In genomic region chr3:60499718-60500450, GRCm38 (mm10) we compare ENCODE assay signal across 8 mouse cellular contexts. TPM values are rescaled to one million over a fixed set of nuclear protein-coding genes. Genes with fewer than 3 reads are reported as not detected.
DNase-seq lines count a peak whose midpoint lies in the region; ATAC-seq and TF ChIP-seq lines count a peak whose summit lies in the region.

No protein-coding gene starts in this region.

- peak overlapping the region; percentile 65 for H3ac ChIP-seq in myocyte (ENCODE audit: control insufficient read depth, insufficient read length)

- H3K9me3 ChIP-seq in lung, embryonic 15.5 days, result no peaks in the 10 kb centered on the region
- no peaks in the 10 kb centered on the region for H3K9me3 ChIP-seq in embryonic facial prominence, embryonic 14.5 days (ENCODE audit: control insufficient read depth, low read length)

- H3K27ac ChIP-seq in lung, embryonic 15.5 days, result peak overlapping the region; percentile 100
- peak overlapping the region; percentile 97; the same call in 1 of the 2 replicates for H3K27ac ChIP-seq in embryonic facial prominence, embryonic 14.5 days (replicated peaks; ENCODE audit: low read depth, low read length)

- 40% methylated on average over 7 of the region's 7 CpGs for WGBS in lung, embryonic 15.5 days
- 47% methylated on average over 7 of the region's 7 CpGs for WGBS in embryonic facial prominence, embryonic 14.5 days

- no peak for TF ChIP-seq POLR2A in myocyte (IDR thresholded peaks at IDR 0.05; ENCODE audit: insufficient read length, low read depth)

- no peaks in the 10 kb centered on the region for H3K36me3 ChIP-seq in lung, embryonic 15.5 days
- no peaks in the 10 kb centered on the region for H3K36me3 ChIP-seq in embryonic facial prominence, embryonic 14.5 days (ENCODE audit: control insufficient read depth, insufficient read depth, low read length)
- H3K36me3 ChIP-seq in myocyte (ENCODE audit: control insufficient read depth, insufficient read depth), result no peaks in the 10 kb centered on the region

- H3K4me1 ChIP-seq in lung, embryonic 15.5 days, result peaks cover 38% of the 10 kb centered on the region
- H3K4me1 ChIP-seq in embryonic facial prominence, embryonic 14.5 days (ENCODE audit: control insufficient read depth, insufficient read depth, low read length), result peaks cover 32% of the 10 kb centered on the region

- H3K9ac ChIP-seq in lung, embryonic 15.5 days, result peak overlapping the region; percentile 93
- H3K9ac ChIP-seq in embryonic facial prominence, embryonic 14.5 days (ENCODE audit: low read depth, low read length), result peak overlapping the region; percentile 95

- peaks cover 31% of the 10 kb centered on the region for H3K79me2 ChIP-seq in myocyte (ENCODE audit: control insufficient read depth, insufficient read depth)

- H3K4me3 ChIP-seq in lung, embryonic 15.5 days, result peak overlapping the region; percentile 97
- H3K4me3 ChIP-seq in embryonic facial prominence, embryonic 14.5 days (ENCODE audit: low read depth, low read length), result peak overlapping the region; percentile 93
- peak overlapping the region; percentile 43 for H3K4me3 ChIP-seq in myocyte

- no peak for ATAC-seq in lung, embryonic 15.5 days (ENCODE audit: borderline replicate concordance, extremely low read depth, low FRiP score, low TSS enrichment)
- ATAC-seq in embryonic facial prominence, embryonic 14.5 days (ENCODE audit: low read depth), result no peak

- H3K4me2 ChIP-seq in lung, embryonic 15.5 days, result peak overlapping the region; percentile 64
- H3K4me2 ChIP-seq in embryonic facial prominence, embryonic 14.5 days (ENCODE audit: low read depth, low read length), result peak overlapping the region; percentile 78
- peak overlapping the region; percentile 81 for H3K4me2 ChIP-seq in myocyte (ENCODE audit: low read depth)

- H3K27me3 ChIP-seq in lung, embryonic 15.5 days, result no peaks in the 10 kb centered on the region
- H3K27me3 ChIP-seq in embryonic facial prominence, embryonic 14.5 days (replicated peaks; ENCODE audit: control insufficient read depth, insufficient read depth, low read length), result no peaks in the 10 kb centered on the region
- H3K27me3 ChIP-seq in myocyte (ENCODE audit: control insufficient read depth, insufficient read depth, insufficient read length), result no peaks in the 10 kb centered on the region

- no peak for DNase-seq in lung, adult 18-20 months
- DNase-seq in embryonic facial prominence, embryonic 14.5 days (ENCODE audit: low spot score), result peak; percentile 42
- peak; percentile 72 for DNase-seq in kidney, adult 9 months
- no peak for DNase-seq in cerebellum, postnatal 10 days
- DNase-seq in spleen, postnatal 4 days (ENCODE audit: low spot score in 2 of 2), result no peak
- DNase-seq in gastrocnemius, postnatal 25 days, result no peak

TF ChIP-seq in myocyte, 11 proteins besides CTCF, POLR2A, EP300 and RAD21:
- TF ChIP-seq TCF3 (IDR thresholded peaks at IDR 0.05; ENCODE audit: insufficient read length, low read depth) (no peak), CEBPB (IDR thresholded peaks at IDR 0.05; ENCODE audit: insufficient read depth, poor library complexity, severe bottlenecking) (no peak), POLR2AphosphoS2 (IDR thresholded peaks at IDR 0.05; ENCODE audit: insufficient read length, low read depth) (no peak), MYOD1 (IDR thresholded peaks at IDR 0.05; ENCODE audit: control insufficient read depth in 1 of 3, insufficient read length in 2 of 3, low read depth in 2 of 3) (no peak), USF1 (IDR thresholded peaks at IDR 0.05; ENCODE audit: low read depth) (no peak), TCF12 (IDR thresholded peaks at IDR 0.05; ENCODE audit: insufficient read depth, poor library complexity, severe bottlenecking) (no peak), E2F4 (IDR thresholded peaks at IDR 0.05; ENCODE audit: insufficient read depth) (no peak), SRF (IDR thresholded peaks at IDR 0.05; ENCODE audit: control insufficient read depth, insufficient read length, low read depth) (no peak), MYOG (IDR thresholded peaks at IDR 0.05; ENCODE audit: control insufficient read depth in 1 of 3, insufficient read depth in 1 of 3, insufficient read length in 2 of 3, low read depth in 2 of 3) (no peak), MAX (IDR thresholded peaks at IDR 0.05; ENCODE audit: low read depth) (no peak), REST (IDR thresholded peaks at IDR 0.05; ENCODE audit: insufficient read depth, insufficient read length) (no peak)

RNA-seq across cellular contexts. Expression of gene Mbnl1, which starts 27.3 kb away (rescaled TPM):
- polyA plus RNA-seq in lung, embryonic 15.5 days (2015; fragmentation: Nextera tagmentation; extraction: Ambion mirVana), result 168 and 169 TPM in 2 replicates
- 110 and 113 TPM in 2 replicates for polyA plus RNA-seq in embryonic facial prominence, embryonic 14.5 days (2014; fragmentation: Nextera tagmentation; extraction: Ambion mirVana)
- 24.7 TPM for polyA plus RNA-seq in myocyte (2012; fragmentation: generic; extraction: Trizol)
- total RNA-seq in gastrocnemius, postnatal 25 days (2021), result 100 to 1,000 TPM; 339 to 401 TPM

Comparison
In these comparisons a context has a peak if more than half of its experiments do, and no peak if none do; other contexts are left out.
1. H3K4me3 ChIP-seq: peak in every context shown above with its lines; median percentile 97 in lung, embryonic 15.5 days; 93 in embryonic facial prominence, embryonic 14.5 days; 43 in myocyte.
2. DNase-seq: peak in embryonic facial prominence, embryonic 14.5 days (single experiment) and kidney, adult 9 months (single experiment); none in lung, adult 18-20 months (0 of 2), cerebellum, postnatal 10 days (0 of 2), spleen, postnatal 4 days (0 of 2) and gastrocnemius, postnatal 25 days (single experiment).
3. Peak in every context shown above with its lines, with median percentiles within 50 percentile points of each other: H3K4me2 ChIP-seq.